Mouse (Mus musculus) CH12.LX (cell line): ENCODE measurements around the gene Acoxl. TPM values are rescaled to one million over a fixed set of nuclear protein-coding genes. Genes with fewer than 3 reads are reported as not detected.
A peak's percentile ranks its signal among the peaks of the same experiment; 100 is the strongest.

Source experiments
- DNase-seq: peaks from one replicate; pipeline ENCODE4 v3.0.0-alpha.2; 2013; ENCODE audit errors: extremely low read depth
- H3K27ac ChIP-seq: 2 replicates; pipeline ENCODE4 v1.5.1; 2012; ENCODE audit warnings: low read depth, mild to moderate bottlenecking, control low read depth, moderate library complexity; ENCODE audit not compliant: insufficient read depth
- H3K27me3 ChIP-seq: replicated peaks from 2 replicates; pipeline ENCODE3; 2012; ENCODE audit warnings: inconsistent platforms
- H3K36me3 ChIP-seq, 2 experiments: replicated peaks in 1 of 2; 2 replicates each; pipeline versions ENCODE3 to v1.6.1; 2012; ENCODE audit warnings: inconsistent platforms in 1 of 2, low read length in 1 of 2, mild to moderate bottlenecking in 1 of 2, mixed read lengths in 1 of 2, moderate library complexity in 1 of 2; ENCODE audit not compliant: control insufficient read depth in 1 of 2, insufficient read depth in 1 of 2
- H3K4me1 ChIP-seq, 2 experiments: 2 replicates each; pipeline ENCODE4 v1.6.1; 2012; ENCODE audit warnings: inconsistent platforms in 1 of 2, moderate library complexity in 1 of 2; ENCODE audit not compliant: insufficient read depth in 2 of 2, control insufficient read depth in 1 of 2
- H3K4me2 ChIP-seq: 2 replicates; pipeline ENCODE4 v1.6.1; 2012; ENCODE audit warnings: low read depth, mild to moderate bottlenecking, control low read depth; ENCODE audit not compliant: poor library complexity, insufficient read depth, severe bottlenecking
- H3K4me3 ChIP-seq, 3 experiments: fragments of 150-350 bp in 1 of 3; sonication (generic) in 1 of 3; replicated peaks in 1 of 3; 2 replicates each; pipeline versions ENCODE3 to v1.5.1; 2011 to 2012; ENCODE audit warnings: low read depth in 2 of 3, low read length in 2 of 3, mild to moderate bottlenecking in 2 of 3, moderate library complexity in 2 of 3, control low read depth in 1 of 3, improper control_type of control experiment in 1 of 3, inconsistent platforms in 1 of 3, mixed read lengths in 1 of 3; ENCODE audit not compliant: poor library complexity in 1 of 3
- H3K79me2 ChIP-seq: replicated peaks from 2 replicates; pipeline ENCODE4 v1.6.1; 2012; ENCODE audit warnings: mild to moderate bottlenecking, moderate library complexity; ENCODE audit not compliant: control insufficient read depth, poor library complexity, insufficient read depth, severe bottlenecking; ENCODE audit errors: extremely low read depth
- H3K9ac ChIP-seq: 2 replicates; pipeline ENCODE4 v1.6.1; 2012; ENCODE audit warnings: low read depth, mild to moderate bottlenecking, control low read depth, moderate library complexity; ENCODE audit not compliant: insufficient read depth
- H3K9me3 ChIP-seq: replicated peaks from 2 replicates; pipeline ENCODE3; 2012; ENCODE audit warnings: low read length, inconsistent platforms, mixed read lengths
- BHLHE40 ChIP-seq: IDR thresholded peaks from 2 replicates; pipeline ENCODE4 v1.6.1; 2011; ENCODE audit warnings: mild to moderate bottlenecking, low read depth, low read length, improper control_type of control experiment
- CHD2 ChIP-seq: IDR thresholded peaks from 2 replicates; pipeline ENCODE4 v1.6.1; 2011; ENCODE audit warnings: low read length, improper control_type of control experiment
- CTCF ChIP-seq, 2 experiments: IDR thresholded peaks in 1 of 2; conservative IDR thresholded peaks in 1 of 2; 2 replicates each; pipeline ENCODE4 v1.5.1; 2011 to 2012; ENCODE audit warnings: low read depth in 2 of 2, low read length in 2 of 2, improper control_type of control experiment in 1 of 2, inconsistent platforms in 1 of 2, mild to moderate bottlenecking in 1 of 2, moderate library complexity in 1 of 2
- E2F4 ChIP-seq: IDR thresholded peaks from 2 replicates; pipeline ENCODE4 v1.6.1; 2011; ENCODE audit warnings: low read depth, low read length, improper control_type of control experiment; ENCODE audit not compliant: insufficient replicate concordance
- ELF1 ChIP-seq: IDR thresholded peaks from 2 replicates; pipeline ENCODE4 v1.6.1; 2014; ENCODE audit warnings: low read depth, mild to moderate bottlenecking, inconsistent platforms, low read length, improper control_type of control experiment
- ETS1 ChIP-seq: conservative IDR thresholded peaks from 2 replicates; pipeline ENCODE4 v1.6.1; 2012; ENCODE audit warnings: low read depth, mild to moderate bottlenecking, inconsistent platforms, low read length, improper control_type of control experiment, moderate library complexity
- GABPA ChIP-seq: IDR thresholded peaks from 2 replicates; pipeline ENCODE4 v1.6.1; 2012; ENCODE audit warnings: low read depth, low read length, improper control_type of control experiment, inconsistent platforms; ENCODE audit not compliant: insufficient replicate concordance
- HCFC1 ChIP-seq: IDR thresholded peaks from 2 replicates; pipeline ENCODE4 v1.6.1; 2012; ENCODE audit warnings: low read depth, mild to moderate bottlenecking, inconsistent platforms, low read length, improper control_type of control experiment
- IRF4 ChIP-seq: IDR thresholded peaks from 2 replicates; pipeline ENCODE4 v1.6.1; 2014; ENCODE audit warnings: low read depth, mild to moderate bottlenecking, inconsistent platforms, low read length, improper control_type of control experiment
- JUN ChIP-seq: IDR thresholded peaks from 2 replicates; pipeline ENCODE4 v1.6.1; 2011; ENCODE audit warnings: low read depth, mild to moderate bottlenecking, low read length, improper control_type of control experiment, moderate library complexity; ENCODE audit not compliant: insufficient read depth
- JUND ChIP-seq: conservative IDR thresholded peaks from 2 replicates; pipeline ENCODE4 v1.6.1; 2011; ENCODE audit warnings: low read depth, low read length, improper control_type of control experiment
- KAT2A ChIP-seq: IDR thresholded peaks from 2 replicates; pipeline ENCODE4 v1.6.1; 2012; ENCODE audit warnings: low read length, improper control_type of control experiment, inconsistent platforms; ENCODE audit not compliant: insufficient replicate concordance
- MAFK ChIP-seq: IDR thresholded peaks from 2 replicates; pipeline ENCODE4 v1.6.1; 2011; ENCODE audit warnings: low read length, improper control_type of control experiment; ENCODE audit not compliant: insufficient replicate concordance
- MAX ChIP-seq: IDR thresholded peaks from 2 replicates; pipeline ENCODE4 v1.6.1; 2011; ENCODE audit warnings: low read length, improper control_type of control experiment
- MXI1 ChIP-seq: IDR thresholded peaks from 2 replicates; pipeline ENCODE4 v1.6.1; 2011; ENCODE audit warnings: mild to moderate bottlenecking, low read depth, low read length, improper control_type of control experiment
- NELFE ChIP-seq: IDR thresholded peaks from 2 replicates; pipeline ENCODE4 v1.6.1; 2011; ENCODE audit warnings: low read depth, low read length, improper control_type of control experiment
- POLR2AphosphoS2 ChIP-seq: IDR thresholded peaks from 2 replicates; pipeline ENCODE4 v1.6.1; 2011; ENCODE audit warnings: low read depth, low read length, improper control_type of control experiment
- RCOR1 ChIP-seq: conservative IDR thresholded peaks from 2 replicates; pipeline ENCODE4 v1.6.1; 2012; ENCODE audit warnings: low read depth, mild to moderate bottlenecking, inconsistent platforms, low read length, improper control_type of control experiment
- SIN3A ChIP-seq: IDR thresholded peaks from 2 replicates; pipeline ENCODE4 v1.6.1; 2012; ENCODE audit warnings: low read length, improper control_type of control experiment, inconsistent platforms
- TCF12 ChIP-seq: IDR thresholded peaks from 2 replicates; pipeline ENCODE4 v1.6.1; 2014; ENCODE audit warnings: low read depth, mild to moderate bottlenecking, inconsistent platforms, low read length, improper control_type of control experiment
- UBTF ChIP-seq: IDR thresholded peaks from 2 replicates; pipeline ENCODE4 v1.6.1; 2012; ENCODE audit warnings: low read depth, mild to moderate bottlenecking, inconsistent platforms, low read length, improper control_type of control experiment, moderate library complexity
- USF1 ChIP-seq: IDR thresholded peaks from 2 replicates; pipeline ENCODE4 v1.6.1; 2014; ENCODE audit warnings: low read depth, mild to moderate bottlenecking, inconsistent platforms, low read length, improper control_type of control experiment
- USF2 ChIP-seq: conservative IDR thresholded peaks from 2 replicates; pipeline ENCODE4 v1.6.1; 2011; ENCODE audit warnings: low read depth, low read length, improper control_type of control experiment
- ZC3H11A ChIP-seq: IDR thresholded peaks from 2 replicates; pipeline ENCODE4 v1.6.1; 2012; ENCODE audit warnings: low read depth, mild to moderate bottlenecking, inconsistent platforms, low read length, improper control_type of control experiment
- ZKSCAN1 ChIP-seq: IDR thresholded peaks from 2 replicates; pipeline ENCODE4 v1.6.1; 2012; ENCODE audit warnings: low read depth, inconsistent platforms, low read length, improper control_type of control experiment, borderline replicate concordance
- ZNF384 ChIP-seq: IDR thresholded peaks from 2 replicates; pipeline ENCODE4 v1.6.1; 2012; ENCODE audit warnings: low read depth, low read length, improper control_type of control experiment, inconsistent platforms
- dilution Hi-C: fragments of 300-500 bp; cut with MboI; formaldehyde crosslinking; loops from 2 replicates; pipeline ENCODE4 v1.14.3; 2020; ENCODE audit warnings: low sequenced_read_pairs; ENCODE audit not compliant: extremely low pct_unique_long_range_greater_than_20kb, extremely low pct_ligation_motif_present
- in situ Hi-C: fragments of 300-500 bp; cut with MboI; formaldehyde crosslinking; loops from 3 replicates; pipeline ENCODE4 v1.14.3; 2019; ENCODE audit warnings: low sequenced_read_pairs, low pct_ligation_motif_present, low pct_unique_long_range_greater_than_20kb, mixed read lengths
- polyA plus RNA-seq: library from polyadenylated mRNA; unstranded; fragments of >175 nt; gene quantifications from 2 replicates; pipeline ENCODE4 v1.2.1, GENCODE M21; 2012; ENCODE audit warnings: low read depth; ENCODE audit not compliant: insufficient read length
- total RNA-seq, 2 experiments: library from RNA; depleted of rRNA; stranded (reverse); fragments of 300-350 nt in 1 of 2; fragments of >200 nt in 1 of 2; gene quantifications; 2 replicates each; pipeline ENCODE4 v1.2.3; 2012 to 2014

Gene Acoxl
- total and polyA plus RNA-seq, 3 experiments, result 0.25 to 0.43 TPM; not detected in 1

GRCm38 (mm10) chr2:128067596-128067995, 228.9 kb downstream of the Acoxl start:
- in situ Hi-C loops (no loop called here), dilution Hi-C loops (no loop called here)
- Histone ChIP-seq H3K36me3 (no peaks in the 10 kb centered on the region), H3K4me1 (peaks cover 6 to 65% of the 10 kb centered on the region in 2 experiments), H3K9ac (no peak overlapping the region), H3K79me2 (no peaks in the 10 kb centered on the region), H3K27ac (no peak overlapping the region)
- DNase-seq, result no peak
- TF ChIP-seq TCF12, result no peak
- no peak for TF ChIP-seq JUN
- no peak for TF ChIP-seq MAFK
- TF ChIP-seq SIN3A, result no peak
- TF ChIP-seq JUND, result no peak
- TF ChIP-seq ETS1, result no peak
- no peak for TF ChIP-seq ELF1
- TF ChIP-seq GABPA, result no peak
- TF ChIP-seq E2F4, result no peak
- no peak for TF ChIP-seq NELFE
- TF ChIP-seq IRF4, result no peak
- TF ChIP-seq MXI1, result no peak
- TF ChIP-seq UBTF, result no peak
- no peak for TF ChIP-seq RCOR1
- TF ChIP-seq ZKSCAN1, result no peak
- TF ChIP-seq POLR2AphosphoS2, result no peak
- no peak for TF ChIP-seq USF1
- no peak for TF ChIP-seq HCFC1
- no peak for TF ChIP-seq MAX
- no peak for TF ChIP-seq CHD2
- TF ChIP-seq, all 38 proteins: peak for 0
- no peaks in the 10 kb centered on the region for H3K9me3 ChIP-seq
- H3K27me3 ChIP-seq, result peaks cover 3% of the 10 kb centered on the region
- no peak overlapping the region for H3K4me3 ChIP-seq
- H3K4me2 ChIP-seq, result no peak overlapping the region

- no peak overlapping the region for H3K27ac ChIP-seq
- H3K4me2 ChIP-seq, result no peak overlapping the region
- no peaks in the 10 kb centered on the region for H3K79me2 ChIP-seq
- in situ Hi-C loops, result no loop called here
- no peak overlapping the region for H3K9ac ChIP-seq
- H3K36me3 ChIP-seq, result no peaks in the 10 kb centered on the region
- peaks cover 9 to 71% of the 10 kb centered on the region in 2 experiments for H3K4me1 ChIP-seq
- TF ChIP-seq ZNF384 (peak; percentile 73), ZC3H11A (no peak), KAT2A (no peak), USF2 (no peak), BHLHE40 (peak; percentile 65), CTCF (conservative IDR thresholded peaks at IDR 0.05 in 1 of 2, IDR thresholded peaks at IDR 0.05 in 1 of 2; ENCODE audit: low read depth in 2 of 2, low read length in 2 of 2) (no peak), MXI1 (0 out of 2 replicates have a peak, but pooled peaks have one; percentile 7)
- TF ChIP-seq, all 38 proteins: peak for 3
- no peak for DNase-seq
- dilution Hi-C loops, result no loop called here
- Histone ChIP-seq H3K4me3 (no peak overlapping the region), H3K9me3 (no peaks in the 10 kb centered on the region), H3K27me3 (peaks cover 3% of the 10 kb centered on the region)
Measured at GRCm38 (mm10) chr2:128068176-128068575, 229.5 kb downstream of the Acoxl start.
